Mouse (Mus musculus): ENCODE data around the gene Flnc. TPM values are rescaled to one million over a fixed set of nuclear protein-coding genes. Genes with fewer than 3 reads are reported as not detected.

Gene Flnc
- polyA plus RNA-seq, 1 experiment from 2014 or later, result 0.07 TPM

- TF ChIP-seq EP300 (IDR thresholded peaks at IDR 0.05; ENCODE audit: low read depth) (no peak), CTCF (IDR thresholded peaks at IDR 0.05; ENCODE audit: low read depth) (no peak)
- Histone ChIP-seq H3K4me2 (ENCODE audit: low read depth, low read length) (no peak overlapping the region), H3K36me3 (replicated peaks; ENCODE audit: insufficient read depth, low read length) (no peaks in the 10 kb centered on the region), H3K4me3 (ENCODE audit: low read depth, low read length) (no peak overlapping the region), H3K27ac (ENCODE audit: low read depth) (no peak overlapping the region), H3K9ac (replicated peaks) (no peak overlapping the region), H3K27me3 (ENCODE audit: insufficient read depth, low read length) (no peaks in the 10 kb centered on the region), H3K4me1 (ENCODE audit: insufficient read depth) (no peaks in the 10 kb centered on the region), H3K9me3 (ENCODE audit: low read length) (no peaks in the 10 kb centered on the region)
- 87% methylated on average over 7 of the region's 7 CpGs for WGBS (ENCODE audit: insufficient replicate concordance)
- ATAC-seq (no peak), DNase-seq (no peak)
Measured at GRCm38 (mm10) chr6:29445354-29445753, 12.3 kb downstream of the Flnc start.

GRCm38 (mm10) chr6:29449858-29450257 lies 16.8 kb downstream of the Flnc start:
- H3K4me3 ChIP-seq (ENCODE audit: low read depth, low read length), result no peak overlapping the region
- no peak overlapping the region for H3K9ac ChIP-seq (replicated peaks)
- ATAC-seq, result no peak
- no peak for DNase-seq
- TF ChIP-seq EP300 (IDR thresholded peaks at IDR 0.05; ENCODE audit: low read depth) (no peak), CTCF (IDR thresholded peaks at IDR 0.05; ENCODE audit: low read depth) (no peak)
- no peaks in the 10 kb centered on the region for H3K27me3 ChIP-seq (ENCODE audit: insufficient read depth, low read length)
- no peaks in the 10 kb centered on the region for H3K9me3 ChIP-seq (ENCODE audit: low read length)
- H3K4me1 ChIP-seq (ENCODE audit: insufficient read depth), result no peaks in the 10 kb centered on the region
- WGBS (ENCODE audit: insufficient replicate concordance), result 31% methylated on average over 4 of the region's 4 CpGs
- H3K36me3 ChIP-seq (replicated peaks; ENCODE audit: insufficient read depth, low read length), result no peaks in the 10 kb centered on the region
- H3K27ac ChIP-seq (ENCODE audit: low read depth), result no peak overlapping the region
- no peak overlapping the region for H3K4me2 ChIP-seq (ENCODE audit: low read depth, low read length)

- no peak overlapping the region for H3K4me2 ChIP-seq (ENCODE audit: low read depth, low read length)
- 86% methylated on average over 6 of the region's 6 CpGs for WGBS (ENCODE audit: insufficient replicate concordance)
- no peak for DNase-seq
- H3K27me3 ChIP-seq (ENCODE audit: insufficient read depth, low read length), result no peaks in the 10 kb centered on the region
- ATAC-seq, result no peak
- no peak overlapping the region for H3K9ac ChIP-seq (replicated peaks)
- H3K4me1 ChIP-seq (ENCODE audit: insufficient read depth), result no peaks in the 10 kb centered on the region
- H3K9me3 ChIP-seq (ENCODE audit: low read length), result no peaks in the 10 kb centered on the region
- H3K36me3 ChIP-seq (replicated peaks; ENCODE audit: insufficient read depth, low read length), result no peaks in the 10 kb centered on the region
- TF ChIP-seq CTCF (IDR thresholded peaks at IDR 0.05; ENCODE audit: low read depth), result no peak
- no peak for TF ChIP-seq EP300 (IDR thresholded peaks at IDR 0.05; ENCODE audit: low read depth)
- H3K4me3 ChIP-seq (ENCODE audit: low read depth, low read length), result no peak overlapping the region
- H3K27ac ChIP-seq (ENCODE audit: low read depth), result no peak overlapping the region
Measured at GRCm38 (mm10) chr6:29450667-29451066, 17.6 kb downstream of the Flnc start.

GRCm38 (mm10) chr6:29461502-29461901 lies 28.4 kb downstream of the Flnc start:
- Histone ChIP-seq H3K36me3 (replicated peaks; ENCODE audit: insufficient read depth, low read length) (no peaks in the 10 kb centered on the region), H3K27me3 (ENCODE audit: insufficient read depth, low read length) (no peaks in the 10 kb centered on the region), H3K27ac (ENCODE audit: low read depth) (no peak overlapping the region), H3K9me3 (ENCODE audit: low read length) (no peaks in the 10 kb centered on the region), H3K9ac (replicated peaks) (no peak overlapping the region), H3K4me3 (ENCODE audit: low read depth, low read length) (no peak overlapping the region), H3K4me1 (ENCODE audit: insufficient read depth) (no peaks in the 10 kb centered on the region), H3K4me2 (ENCODE audit: low read depth, low read length) (no peak overlapping the region)
- TF ChIP-seq EP300 (IDR thresholded peaks at IDR 0.05; ENCODE audit: low read depth) (no peak), CTCF (IDR thresholded peaks at IDR 0.05; ENCODE audit: low read depth) (no peak)
- DNase-seq (no peak), ATAC-seq (no peak)
- 54% methylated on average over 7 of the region's 7 CpGs for WGBS (ENCODE audit: insufficient replicate concordance)

- 68% methylated on average over 3 of the region's 3 CpGs for WGBS (ENCODE audit: insufficient replicate concordance)
- Histone ChIP-seq H3K36me3 (replicated peaks; ENCODE audit: insufficient read depth, low read length) (no peaks in the 10 kb centered on the region), H3K9me3 (ENCODE audit: low read length) (no peaks in the 10 kb centered on the region), H3K27me3 (ENCODE audit: insufficient read depth, low read length) (no peaks in the 10 kb centered on the region), H3K4me2 (ENCODE audit: low read depth, low read length) (no peak overlapping the region), H3K9ac (replicated peaks) (no peak overlapping the region), H3K27ac (ENCODE audit: low read depth) (no peak overlapping the region), H3K4me3 (ENCODE audit: low read depth, low read length) (no peak overlapping the region), H3K4me1 (ENCODE audit: insufficient read depth) (peaks cover 3% of the 10 kb centered on the region)
- TF ChIP-seq EP300 (IDR thresholded peaks at IDR 0.05; ENCODE audit: low read depth) (no peak), CTCF (IDR thresholded peaks at IDR 0.05; ENCODE audit: low read depth) (no peak)
- DNase-seq, result no peak
- ATAC-seq, result no peak
Measured at GRCm38 (mm10) chr6:29463388-29463787, 30.3 kb downstream of the Flnc start.

GRCm38 (mm10) chr6:29467583-29468354 lies 34.7 kb downstream of the Flnc start, which contains the start of gene Atp6v1f:
Gene Atp6v1f, plus strand, starts transcription at chr6:29467718.
- H3K27ac ChIP-seq (ENCODE audit: low read depth), result peak within 1 kb of the TSS; percentile 82
- DNase-seq, result peak; percentile 96
- H3K9ac ChIP-seq (replicated peaks), result peak within 1 kb of the TSS; percentile 69
- peaks cover 11% of the 10 kb centered on the region for H3K36me3 ChIP-seq (replicated peaks; ENCODE audit: insufficient read depth, low read length)
- TF ChIP-seq EP300 (IDR thresholded peaks at IDR 0.05; ENCODE audit: low read depth), result no peak; the same call in 1 of the 2 replicates
- peak within 1 kb of the TSS; percentile 63 for H3K4me3 ChIP-seq (ENCODE audit: low read depth, low read length)
- H3K4me1 ChIP-seq (ENCODE audit: insufficient read depth), result peaks cover 12% of the 10 kb centered on the region
- H3K9me3 ChIP-seq (ENCODE audit: low read length), result no peaks in the 10 kb centered on the region
- no peaks in the 10 kb centered on the region for H3K27me3 ChIP-seq (ENCODE audit: insufficient read depth, low read length)
- peak within 1 kb of the TSS; percentile 75 for H3K4me2 ChIP-seq (ENCODE audit: low read depth, low read length)
- peak; percentile 94 for ATAC-seq
- WGBS (ENCODE audit: insufficient replicate concordance), result 1% methylated on average over 39 of the region's 39 CpGs

All from liver, postnatal 0 days (tissue).